Mouse (Mus musculus) embryo, embryonic 10.5 days (tissue): ENCODE data around the gene 1700025B11Rik.
"Not testable (repeated sequence)": the region's sequence is repeated elsewhere in the genome, so short reads cannot be mapped to it uniquely, and the experiment has no call there.

Source experiments
- DNase-seq: peaks from one replicate; pipeline ENCODE4 v3.0.0-alpha.2; 2015; ENCODE audit warnings: low spot score

The 1700025B11Rik gene

DNA sequence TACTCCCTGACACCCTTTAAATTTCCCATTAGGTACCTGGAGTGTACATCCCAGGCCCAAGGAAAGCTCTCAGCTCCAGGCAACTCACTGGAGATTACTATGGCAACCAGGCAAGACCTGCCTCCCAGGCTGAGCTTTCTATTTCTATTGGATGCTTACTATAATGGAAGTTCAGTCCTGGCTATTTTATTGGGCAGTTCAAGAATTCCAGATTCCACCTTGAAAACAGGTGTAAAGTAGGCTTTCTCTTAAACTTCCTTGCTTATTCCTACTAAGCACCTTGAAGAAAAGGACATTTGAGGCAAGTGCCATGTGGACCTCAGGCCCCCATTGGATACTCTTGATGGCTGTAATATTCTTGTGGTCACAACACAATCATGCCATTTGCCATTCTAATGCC is at the start of gene 1700025B11Rik:
Gene 1700025B11Rik (minus strand): TSS at position 101 of the 400 bp plus-strand sequence.
- no peak for DNase-seq

DNA sequence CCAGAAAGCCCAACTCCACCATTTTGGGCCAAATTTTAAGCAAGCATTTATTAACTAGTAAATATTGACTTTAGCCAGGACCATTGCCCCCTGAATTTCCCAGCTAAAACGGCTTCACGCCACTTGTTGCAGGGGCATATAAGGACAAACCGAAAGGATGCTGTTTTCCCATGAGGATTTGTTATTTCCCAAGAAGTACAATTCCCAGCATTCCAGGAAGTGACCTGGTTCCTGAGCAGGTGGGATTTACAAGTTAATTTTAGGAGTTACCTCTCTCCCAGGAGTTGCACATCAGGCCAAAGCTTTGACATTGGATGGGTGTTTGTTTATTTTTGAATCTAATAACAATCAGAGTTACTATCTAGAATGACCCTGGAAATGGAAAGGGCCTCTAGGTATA is 44.4 kb upstream of the 1700025B11Rik start:
- DNase-seq: no peak

GRCm38 (mm10) chr15:77598958-77599357 is 37.3 kb upstream of the 1700025B11Rik start, which contains the start of gene Gm36245:
Gene Gm36245, plus strand, starts transcription at chr15:77599258.
- no peak for DNase-seq

DNA sequence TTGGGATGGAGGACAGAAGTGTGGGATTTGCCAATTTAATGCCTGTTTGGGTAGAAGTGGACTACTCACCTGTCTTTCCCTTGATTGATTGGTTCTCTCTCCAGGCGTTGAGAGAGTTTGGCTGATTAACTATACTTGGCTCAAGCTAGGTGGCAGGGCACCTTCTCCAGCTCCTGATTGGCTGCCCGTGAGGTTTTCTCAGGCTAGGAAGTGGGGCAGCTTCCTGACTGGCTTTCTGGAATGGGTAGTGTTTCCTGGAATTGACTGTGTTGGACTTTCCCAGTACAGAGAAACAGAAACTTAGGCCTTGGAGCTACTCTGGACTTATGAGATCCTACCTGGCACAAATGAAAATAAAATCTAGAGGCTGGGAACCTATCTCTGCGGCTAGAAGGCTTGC is 36.7 kb upstream of the 1700025B11Rik start:
- DNase-seq: no peak

DNA sequence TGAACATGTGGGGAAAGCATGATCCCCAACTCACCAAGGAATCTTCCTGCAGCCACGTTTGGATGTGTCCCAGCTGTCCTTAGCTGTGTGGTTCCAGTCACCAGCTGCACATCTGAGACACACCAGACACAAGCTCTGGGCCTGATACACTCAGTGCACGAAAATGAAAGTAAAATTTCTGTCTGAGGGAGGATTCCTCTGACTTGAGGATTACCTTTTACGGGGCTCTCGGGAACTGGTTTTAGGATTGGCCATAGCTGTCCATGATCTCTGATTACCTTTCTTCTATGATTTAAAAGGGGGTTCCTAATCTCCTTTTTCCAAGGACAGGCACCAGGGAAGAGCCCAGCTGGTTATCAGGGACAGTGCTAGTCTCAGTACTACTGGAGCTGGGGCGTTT is 34.3 kb upstream of the 1700025B11Rik start, which contains the start of gene Apol10b:
Gene Apol10b (minus strand): TSS at position 165 of the 400 bp plus-strand sequence.
- DNase-seq: no peak

- no peak for DNase-seq
Observed at GRCm38 (mm10) chr15:77593557-77593956, 31.9 kb upstream of the 1700025B11Rik start.

GRCm38 (mm10) chr15:77590881-77591280 is 29.2 kb upstream of the 1700025B11Rik start:
- no peak for DNase-seq

GRCm38 (mm10) chr15:77588981-77589380 is 27.3 kb upstream of the 1700025B11Rik start:
- DNase-seq: no peak

DNA sequence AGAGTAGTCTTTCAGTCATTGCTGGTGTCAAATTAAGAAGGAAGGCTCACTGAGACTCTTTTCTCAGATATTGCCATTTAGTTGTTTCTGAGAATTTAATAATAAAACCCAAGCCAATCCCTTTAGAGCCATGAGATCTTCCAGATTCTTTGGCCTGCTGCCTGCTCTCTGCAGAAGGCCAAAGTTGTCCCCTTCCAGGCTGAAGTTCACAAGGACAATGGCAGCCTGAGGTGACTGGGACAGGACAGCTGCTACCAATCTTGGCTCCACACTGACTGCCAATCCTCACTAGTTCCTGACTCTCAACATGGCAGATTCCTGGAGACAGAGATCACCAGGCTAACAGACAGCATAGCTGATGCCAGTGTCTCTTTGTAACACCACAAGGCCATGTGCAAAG is 25.3 kb upstream of the 1700025B11Rik start:
- no peak for DNase-seq

DNA sequence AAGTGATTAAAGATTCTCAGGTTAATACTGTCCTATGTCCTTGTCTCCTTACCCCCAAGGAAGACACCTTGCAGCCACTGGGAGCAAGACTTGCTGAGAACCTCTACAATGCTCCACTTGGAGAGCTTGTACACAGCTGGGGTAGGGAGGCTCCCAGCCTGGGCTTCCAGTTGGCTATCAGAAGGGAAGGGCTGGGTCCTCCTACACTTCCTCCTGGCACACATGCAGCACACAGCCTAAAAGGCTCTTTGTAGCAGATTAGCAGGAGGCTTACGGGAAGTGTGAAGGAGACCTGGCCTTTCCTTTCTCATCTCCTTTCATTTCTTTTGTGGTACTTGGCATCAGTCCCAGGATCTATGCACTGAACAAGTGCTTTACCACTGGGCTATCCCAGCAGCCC is 20.0 kb upstream of the 1700025B11Rik start:
- DNase-seq: no peak

DNA sequence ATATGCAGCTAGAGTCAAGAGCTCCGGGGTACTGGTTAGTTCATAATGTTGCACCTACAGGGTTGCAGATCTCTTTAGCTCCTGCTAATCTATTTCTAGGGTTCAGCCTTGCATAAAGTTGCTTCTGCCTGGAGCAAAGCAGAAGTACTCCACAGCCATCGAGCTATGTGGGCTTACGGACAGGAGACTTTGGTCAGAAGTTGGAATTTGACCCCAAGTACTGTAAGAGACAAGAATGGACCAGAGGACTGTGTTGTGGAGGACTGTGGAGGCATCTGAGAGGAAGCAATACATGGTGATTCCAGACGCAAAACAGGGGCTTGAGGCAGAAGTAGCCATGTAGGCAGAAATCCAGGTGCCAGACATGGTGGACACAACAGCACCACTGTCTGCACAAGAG is 17.6 kb upstream of the 1700025B11Rik start:
- no peak for DNase-seq

- DNase-seq: no peak
Observed at GRCm38 (mm10) chr15:77578801-77579200, 17.1 kb upstream of the 1700025B11Rik start.

DNA sequence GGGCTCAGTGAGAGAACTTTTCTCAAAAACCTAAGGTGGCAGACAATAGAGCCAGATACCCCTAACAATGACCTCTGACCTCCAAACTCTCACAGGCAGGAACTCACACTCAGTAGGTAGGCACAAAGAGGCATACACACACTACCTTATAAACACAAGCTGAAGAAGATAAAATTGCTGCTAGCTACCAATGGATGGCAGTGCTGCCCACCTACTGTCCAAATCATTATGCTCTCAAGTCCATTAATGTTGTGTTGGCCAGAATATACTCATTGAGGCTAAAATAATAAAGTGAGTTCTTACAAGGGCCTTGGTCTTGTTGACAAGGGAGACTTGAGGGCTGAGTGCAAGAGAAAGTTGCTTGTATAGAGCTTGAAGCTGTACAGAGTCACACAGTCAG is 1.5 kb upstream of the 1700025B11Rik start:
- no peak for DNase-seq

- DNase-seq: not testable (repeated sequence)
Observed at GRCm38 (mm10) chr15:77539221-77539620, 22.5 kb downstream of the 1700025B11Rik start.

DNA sequence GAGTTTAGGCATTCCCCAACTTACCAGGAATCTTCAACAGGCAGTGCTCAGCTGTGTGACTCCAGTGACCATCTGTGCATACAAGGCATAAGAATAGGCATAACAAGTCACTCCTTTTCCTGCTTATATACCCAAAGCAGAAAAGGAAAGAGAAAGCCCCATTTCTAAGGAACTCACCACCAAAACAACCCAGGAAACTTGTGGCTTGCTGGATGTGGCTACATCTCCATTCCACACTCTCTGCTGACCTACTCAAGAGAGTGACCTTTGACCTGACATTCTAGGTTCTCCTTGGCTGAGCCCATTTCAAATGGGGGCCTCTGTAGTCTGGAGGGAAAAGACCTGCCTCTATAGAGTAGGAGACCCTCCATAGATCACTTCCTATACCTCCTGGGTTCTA is 28.5 kb downstream of the 1700025B11Rik start, which contains the start of gene Apol7c:
Gene Apol7c (minus strand): TSS at position 101 of the 400 bp plus-strand sequence.
- no peak for DNase-seq

DNA sequence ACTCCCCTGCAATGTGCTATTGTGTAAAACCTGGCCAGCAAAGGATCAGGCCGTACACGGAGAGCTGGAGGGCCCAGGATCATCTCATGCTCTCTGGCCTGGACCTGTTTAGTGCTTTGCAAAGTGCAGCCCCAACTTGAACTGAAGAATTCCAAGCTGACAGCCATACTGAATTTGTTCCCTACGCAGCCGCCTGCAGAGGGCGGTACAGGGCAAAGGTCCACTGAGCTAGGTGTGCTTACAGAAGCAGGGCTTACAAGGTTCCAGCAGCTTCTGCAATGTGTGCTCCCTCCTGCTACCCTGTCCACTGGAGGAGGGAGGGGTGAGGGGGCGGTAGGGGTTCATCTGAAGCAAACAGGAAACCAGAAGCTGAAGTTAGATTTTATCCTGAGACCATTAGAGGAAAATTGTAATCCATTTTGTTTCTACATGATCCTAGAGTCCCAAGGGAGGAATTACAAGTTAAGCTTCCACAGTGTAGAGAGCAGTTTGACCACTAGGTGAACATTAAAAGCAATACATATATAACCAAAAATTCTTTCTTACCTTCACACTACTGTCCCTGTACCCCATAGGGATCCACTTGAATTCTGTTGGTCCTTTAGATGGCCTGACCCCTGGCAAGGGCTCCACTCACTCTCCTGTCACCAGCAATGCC is 38.4 kb downstream of the 1700025B11Rik start:
- DNase-seq: peak; percentile 72

DNA sequence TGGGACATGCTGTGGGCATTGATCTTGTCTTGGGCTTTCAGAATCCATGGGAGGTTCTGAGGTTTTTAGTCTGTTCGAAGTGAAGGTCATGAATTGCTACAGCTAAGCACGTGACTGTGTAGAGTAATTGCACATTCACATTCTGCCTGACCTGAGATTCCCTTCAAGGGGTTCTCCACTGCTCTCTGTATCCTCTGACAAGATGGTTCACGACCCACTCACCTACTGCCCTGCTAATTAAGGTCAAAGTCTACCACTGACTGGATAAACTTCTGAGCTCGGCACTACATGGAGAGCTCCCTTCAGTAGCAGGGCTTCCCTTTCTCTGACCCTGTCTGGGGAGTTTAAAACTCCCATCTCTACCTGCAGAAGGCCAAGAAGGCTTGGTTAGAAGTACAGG is 41.1 kb downstream of the 1700025B11Rik start:
- not testable (repeated sequence) for DNase-seq
